ENCODE assay signal across 38 mouse cellular contexts in the genomic region with DNA sequence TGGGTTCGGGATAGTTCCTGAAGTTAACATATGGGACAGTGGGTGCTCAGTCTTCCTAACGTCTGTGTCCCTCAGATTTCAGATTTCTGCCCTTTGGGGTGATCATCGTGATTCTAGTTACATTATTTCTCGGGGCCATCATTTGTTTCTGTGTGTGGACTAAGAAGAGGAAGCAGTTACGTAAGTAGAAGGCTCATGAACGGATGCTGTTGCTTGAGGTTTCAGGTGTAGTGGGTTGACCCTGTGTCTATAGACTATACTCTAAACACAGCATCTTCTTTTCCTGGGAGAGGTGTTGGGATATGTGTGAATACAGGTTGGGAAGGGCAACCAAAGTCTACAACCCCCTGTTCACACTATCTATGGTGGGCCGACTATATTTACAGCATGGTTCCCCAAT. TPM values are rescaled to one million over a fixed set of nuclear protein-coding genes. Genes with fewer than 3 reads are reported as not detected.
"Had no signal": no experiment of that assay in that cellular context is flagged by ENCODE, and none has a peak within 500 bp of the region (broad histone marks: within the 10 kb centered on the region; RNA-seq: fewer than 3 reads in every experiment).

No protein-coding gene starts in this region.

- H3K9me3 ChIP-seq: embryonic facial prominence, embryonic 10.5 days; embryonic facial prominence, embryonic 12.5 days; embryonic facial prominence, embryonic 13.5 days; embryonic facial prominence, embryonic 15.5 days; forebrain, embryonic 10.5 days; forebrain, embryonic 12.5 days; forebrain, embryonic 13.5 days; forebrain, embryonic 15.5 days had no signal

- H3K4me3 ChIP-seq: embryonic facial prominence, embryonic 10.5 days; embryonic facial prominence, embryonic 12.5 days; embryonic facial prominence, embryonic 13.5 days; embryonic facial prominence, embryonic 15.5 days; erythroblast, embryonic 14.5 days; forebrain, embryonic 10.5 days; forebrain, embryonic 12.5 days; forebrain, embryonic 13.5 days; forebrain, embryonic 15.5 days; gastrocnemius, adult 2 months; heart, adult 2 months had no signal

- H3K27ac ChIP-seq: embryonic facial prominence, embryonic 10.5 days; embryonic facial prominence, embryonic 12.5 days; embryonic facial prominence, embryonic 13.5 days; embryonic facial prominence, embryonic 15.5 days; forebrain, embryonic 10.5 days; forebrain, embryonic 12.5 days; forebrain, embryonic 13.5 days; forebrain, embryonic 15.5 days; gastrocnemius, adult 2 months; heart, adult 2 months had no signal

- DNase-seq: cerebellum, adult 2 months; cerebellum, adult 8-10 months; cerebellum, adult 9-10 months; cerebellum, adult 9-11 months; cerebellum, postnatal 10 days; cerebellum, postnatal 14 days; cerebellum, postnatal 25 days; cerebellum, postnatal 36 days; embryo, embryonic 11 days; forebrain, postnatal 0 days; gastrocnemius, adult 2 months; gastrocnemius, postnatal 10 days; gastrocnemius, postnatal 14 days; gastrocnemius, postnatal 25 days; gastrocnemius, postnatal 36 days; heart, adult 18-20 months; heart, adult 2 months had no signal

- ATAC-seq: forebrain, embryonic 13.5 days; forebrain, embryonic 14.5 days; forebrain, embryonic 15.5 days; forebrain, embryonic 16.5 days; forebrain, postnatal 0 days had no signal

- H3K36me3 ChIP-seq: embryonic facial prominence, embryonic 10.5 days; embryonic facial prominence, embryonic 12.5 days; embryonic facial prominence, embryonic 13.5 days; embryonic facial prominence, embryonic 15.5 days; forebrain, embryonic 10.5 days; forebrain, embryonic 12.5 days; forebrain, embryonic 15.5 days had no signal

- H3K4me1 ChIP-seq: embryonic facial prominence, embryonic 10.5 days; embryonic facial prominence, embryonic 12.5 days; embryonic facial prominence, embryonic 13.5 days; embryonic facial prominence, embryonic 15.5 days; forebrain, embryonic 10.5 days; forebrain, embryonic 12.5 days; forebrain, embryonic 13.5 days; forebrain, embryonic 15.5 days had no signal

- H3K27me3 ChIP-seq: embryonic facial prominence, embryonic 12.5 days; embryonic facial prominence, embryonic 13.5 days; embryonic facial prominence, embryonic 15.5 days; forebrain, embryonic 12.5 days; forebrain, embryonic 13.5 days; forebrain, embryonic 15.5 days had no signal

RNA-seq across cellular contexts. Expression of a gene that starts 18.2 kb away (rescaled TPM):
- total RNA-seq: forebrain, postnatal 0 days; gastrocnemius, postnatal 14 days; gastrocnemius, postnatal 25 days; gastrocnemius, postnatal 36 days had no signal
- polyA plus RNA-seq: cerebellum, adult 2 months; embryonic facial prominence, embryonic 10.5 days; embryonic facial prominence, embryonic 11.5 days; embryonic facial prominence, embryonic 13.5 days; erythroblast, embryonic 14.5 days; forebrain, embryonic 10.5 days; forebrain, embryonic 11.5 days; forebrain, embryonic 12.5 days; forebrain, embryonic 13.5 days; forebrain, embryonic 14.5 days; forebrain, embryonic 15.5 days; forebrain, embryonic 16.5 days; forebrain, postnatal 0 days had no signal

RNA-seq across cellular contexts. Expression of a gene that starts 30.0 kb away (rescaled TPM):
- total RNA-seq: forebrain, postnatal 0 days; gastrocnemius, adult 2 months had no signal
- polyA plus RNA-seq: embryonic facial prominence, embryonic 11.5 days; forebrain, embryonic 10.5 days; forebrain, embryonic 11.5 days; forebrain, embryonic 12.5 days; forebrain, embryonic 13.5 days; forebrain, embryonic 14.5 days; forebrain, embryonic 16.5 days had no signal

RNA-seq across cellular contexts. Expression of a gene that starts 42.1 kb away (rescaled TPM):
- total RNA-seq: common myeloid progenitor, adult 5-6 weeks; forebrain, postnatal 0 days; gastrocnemius, adult 18-20 months; gastrocnemius, adult 2 months; gastrocnemius, adult 8-10 months; gastrocnemius, postnatal 10 days; gastrocnemius, postnatal 14 days; gastrocnemius, postnatal 25 days; gastrocnemius, postnatal 36 days; gastrocnemius, postnatal 4 days; heart, adult 18-20 months; heart, adult 2 months; heart, adult 8-10 months had no signal
- polyA plus RNA-seq: cerebellum, adult 2 months; cortical plate, adult 2 months; embryonic facial prominence, embryonic 10.5 days; embryonic facial prominence, embryonic 11.5 days; embryonic facial prominence, embryonic 12.5 days; embryonic facial prominence, embryonic 13.5 days; embryonic facial prominence, embryonic 14.5 days; erythroblast, embryonic 14.5 days; forebrain, embryonic 10.5 days; forebrain, embryonic 11.5 days; forebrain, embryonic 12.5 days; forebrain, embryonic 13.5 days; forebrain, embryonic 14.5 days; forebrain, embryonic 15.5 days; forebrain, embryonic 16.5 days; forebrain, postnatal 0 days; frontal cortex, adult 2 months had no signal
